9 mouse cellular contexts compared by ENCODE assay signal in the genomic region with DNA sequence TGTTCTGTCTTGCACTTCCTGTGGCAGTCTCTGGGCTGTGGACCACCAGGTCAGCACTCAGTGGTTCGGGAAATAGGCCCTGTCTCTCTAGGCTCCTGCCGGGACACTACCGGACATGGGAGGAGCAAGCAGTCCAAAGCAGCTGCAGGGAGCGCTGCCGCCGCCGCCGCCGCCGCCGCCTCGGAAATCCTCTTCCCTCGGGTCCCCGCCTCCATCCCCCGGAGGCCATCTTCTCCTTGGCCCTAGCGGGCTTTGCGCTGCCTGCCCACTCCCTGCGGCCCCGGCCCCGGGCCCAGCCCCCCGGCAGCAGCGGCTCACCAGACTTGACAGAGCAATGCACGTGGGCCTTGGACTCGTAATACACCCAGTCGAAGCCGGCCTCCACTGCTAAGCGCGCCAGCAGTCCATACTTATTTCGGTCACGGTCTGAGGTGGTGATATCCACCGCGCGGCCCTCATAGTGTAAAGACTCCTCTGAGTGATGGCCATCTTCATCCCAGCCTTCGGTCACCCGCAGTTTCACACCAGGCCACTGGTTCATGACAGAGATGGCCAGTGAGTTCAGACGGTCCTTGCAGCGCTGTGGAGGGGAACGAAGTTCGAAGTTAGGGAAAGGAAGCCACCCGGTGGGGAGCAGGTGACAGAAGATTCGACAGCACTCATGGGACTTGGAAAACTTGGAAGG. TPM values are rescaled to one million over a fixed set of nuclear protein-coding genes. Genes with fewer than 3 reads are reported as not detected.
DNase-seq lines count a peak whose midpoint lies in the region; ATAC-seq and TF ChIP-seq lines count a peak whose summit lies in the region.
"Had no signal": no experiment of that assay in that cellular context is flagged by ENCODE, and none has a peak within 500 bp of the region (broad histone marks: within the 10 kb centered on the region; RNA-seq: fewer than 3 reads in every experiment).

No protein-coding gene starts in this region.

- no peaks in the 10 kb centered on the region for H3K36me3 ChIP-seq in liver, adult 2 months (ENCODE audit: control insufficient read depth, insufficient read depth, low read length)
- no peaks in the 10 kb centered on the region for H3K36me3 ChIP-seq in embryonic facial prominence, embryonic 14.5 days (ENCODE audit: control insufficient read depth, insufficient read depth, low read length)
- no peaks in the 10 kb centered on the region for H3K36me3 ChIP-seq in hindbrain, embryonic 15.5 days
- H3K36me3 ChIP-seq in liver, embryonic 12.5 days = 0 out of 2 replicates have a peak, but pooled peaks cover 7% of the 10 kb centered on the region
- H3K36me3 ChIP-seq in stomach, postnatal 0 days (ENCODE audit: control insufficient read depth, insufficient read depth, low read length) = no peaks in the 10 kb centered on the region

- no peaks in the 10 kb centered on the region for H3K9me3 ChIP-seq in embryonic facial prominence, embryonic 14.5 days (ENCODE audit: control insufficient read depth, low read length)
- H3K9me3 ChIP-seq in hindbrain, embryonic 15.5 days = no peaks in the 10 kb centered on the region
- H3K9me3 ChIP-seq in liver, embryonic 12.5 days (replicated peaks) = no peaks in the 10 kb centered on the region
- no peaks in the 10 kb centered on the region for H3K9me3 ChIP-seq in stomach, postnatal 0 days (ENCODE audit: control insufficient read depth, low read length)

- 59% methylated on average over 41 of the region's 41 CpGs for whole genome bisulfite sequencing in liver, adult 2 months
- 2% methylated on average over 35 of the region's 41 CpGs for WGBS in embryonic facial prominence, embryonic 14.5 days
- WGBS in hindbrain, embryonic 15.5 days = 3% methylated on average over 41 of the region's 41 CpGs
- 6% methylated on average over 41 of the region's 41 CpGs for WGBS in liver, embryonic 12.5 days (ENCODE audit: insufficient replicate concordance)
- 4% methylated on average over 38 of the region's 41 CpGs for WGBS in stomach, postnatal 0 days

- peak overlapping the region; percentile 47 for H3K4me2 ChIP-seq in embryonic facial prominence, embryonic 14.5 days (ENCODE audit: low read depth, low read length)
- peak overlapping the region; percentile 54 for H3K4me2 ChIP-seq in hindbrain, embryonic 15.5 days
- peak overlapping the region; percentile 50 for H3K4me2 ChIP-seq in liver, embryonic 12.5 days
- peak overlapping the region; percentile 61 for H3K4me2 ChIP-seq in stomach, postnatal 0 days (replicated peaks; ENCODE audit: low read depth)

- H3K27me3 ChIP-seq in liver, adult 2 months (ENCODE audit: control insufficient read depth, insufficient read depth, low read length) = peaks cover 2% of the 10 kb centered on the region; the same call in 1 of the 2 replicates
- peaks cover 88% of the 10 kb centered on the region for H3K27me3 ChIP-seq in embryonic facial prominence, embryonic 14.5 days (replicated peaks; ENCODE audit: control insufficient read depth, insufficient read depth, low read length)
- H3K27me3 ChIP-seq in hindbrain, embryonic 15.5 days = peaks cover 93% of the 10 kb centered on the region
- peaks cover 91% of the 10 kb centered on the region for H3K27me3 ChIP-seq in liver, embryonic 12.5 days (replicated peaks)
- peaks cover 11% of the 10 kb centered on the region for H3K27me3 ChIP-seq in stomach, postnatal 0 days (ENCODE audit: control insufficient read depth, insufficient read depth, low read length)

- no peak; the same call in 1 of the 2 replicates for ATAC-seq in embryonic facial prominence, embryonic 14.5 days (ENCODE audit: low read depth)
- ATAC-seq in hindbrain, embryonic 15.5 days (ENCODE audit: low FRiP score, low read depth) = peak; percentile 7; the same call in 1 of the 2 replicates
- no peak for ATAC-seq in liver, embryonic 12.5 days
- ATAC-seq in stomach, postnatal 0 days (ENCODE audit: low FRiP score, low TSS enrichment) = no peak

- TF ChIP-seq EP300 in stomach, postnatal 0 days (optimal IDR thresholded peaks at IDR 0.05) = no peak

- peak overlapping the region; percentile 13; the same call in 1 of the 2 replicates for H3K4me3 ChIP-seq in liver, adult 2 months (ENCODE audit: insufficient read depth, low read depth, low read length)
- peak overlapping the region; percentile 22 for H3K4me3 ChIP-seq in embryonic facial prominence, embryonic 14.5 days (ENCODE audit: low read depth, low read length)
- H3K4me3 ChIP-seq in hindbrain, embryonic 15.5 days = peak overlapping the region; percentile 27
- peak overlapping the region; percentile 29 for H3K4me3 ChIP-seq in liver, embryonic 12.5 days
- H3K4me3 ChIP-seq in stomach, postnatal 0 days (ENCODE audit: low read depth, low read length) = peak overlapping the region; percentile 47

- no peaks in the 10 kb centered on the region for H3K79me2 ChIP-seq in liver, adult 2 months (ENCODE audit: control insufficient read depth, insufficient read depth, low read length)

- peaks cover 12% of the 10 kb centered on the region for H3K4me1 ChIP-seq in liver, adult 2 months (ENCODE audit: control insufficient read depth, insufficient read depth, low read length)
- H3K4me1 ChIP-seq in embryonic facial prominence, embryonic 14.5 days (ENCODE audit: control insufficient read depth, insufficient read depth, low read length) = peaks cover 4% of the 10 kb centered on the region; the same call in 1 of the 2 replicates
- peaks cover 44% of the 10 kb centered on the region for H3K4me1 ChIP-seq in hindbrain, embryonic 15.5 days (replicated peaks)
- peaks cover 7% of the 10 kb centered on the region; the same call in 1 of the 2 replicates for H3K4me1 ChIP-seq in liver, embryonic 12.5 days
- no peaks in the 10 kb centered on the region; the same call in 1 of the 2 replicates for H3K4me1 ChIP-seq in stomach, postnatal 0 days (replicated peaks; ENCODE audit: control insufficient read depth, insufficient read depth)

- no peak for DNase-seq in liver, adult 2 months (ENCODE audit: extremely low read depth, low read depth, low spot score)
- DNase-seq in liver = no peak
- DNase-seq in embryonic facial prominence, embryonic 14.5 days (ENCODE audit: low spot score) = no peak
- peak; percentile 55 for DNase-seq in stomach, postnatal 0 days (ENCODE audit: low spot score)
- no peak for DNase-seq in layer of hippocampus, postnatal 14 days (ENCODE audit: low spot score in 2 of 2)
- DNase-seq in left cerebral cortex, adult 11 months (ENCODE audit: low spot score) = no peak

- H3K27ac ChIP-seq in liver, adult 2 months (replicated peaks; ENCODE audit: insufficient read depth, low read depth, low read length) = no peak overlapping the region
- no peak overlapping the region for H3K27ac ChIP-seq in embryonic facial prominence, embryonic 14.5 days (replicated peaks; ENCODE audit: low read depth, low read length)
- H3K27ac ChIP-seq in hindbrain, embryonic 15.5 days (replicated peaks) = no peak overlapping the region
- H3K27ac ChIP-seq in liver, embryonic 12.5 days = no peak overlapping the region
- H3K27ac ChIP-seq in stomach, postnatal 0 days (replicated peaks) = no peak overlapping the region

- TF ChIP-seq POLR2A in liver, adult 2 months (IDR thresholded peaks at IDR 0.05; ENCODE audit: extremely low read depth, insufficient read depth, low read length) = no peak

- no peak overlapping the region for H3K9ac ChIP-seq in liver, adult 2 months (ENCODE audit: low read depth, low read length)
- 0 out of 2 replicates have a peak overlapping the region, but pooled peaks have one; percentile 1 for H3K9ac ChIP-seq in embryonic facial prominence, embryonic 14.5 days (ENCODE audit: low read depth, low read length)
- no peak overlapping the region for H3K9ac ChIP-seq in hindbrain, embryonic 15.5 days
- H3K9ac ChIP-seq in liver, embryonic 12.5 days = no peak overlapping the region
- H3K9ac ChIP-seq in stomach, postnatal 0 days (ENCODE audit: low read length) = peak overlapping the region; percentile 41; the same call in 1 of the 2 replicates

- TF ChIP-seq CTCF in liver, adult 2 months (IDR thresholded peaks at IDR 0.05; ENCODE audit: low read depth, low read length) = no peak
- no peak for TF ChIP-seq CTCF in stomach, postnatal 0 days (IDR thresholded peaks at IDR 0.05; ENCODE audit: low read depth)

RNA-seq across cellular contexts. Expression of a gene that starts 3.3 kb away (rescaled TPM):
- total RNA-seq in liver, adult 2 months (2014; rRNA removed) = 0.55 and 0.87 TPM in 2 replicates
- 1.4 and 3.5 TPM in 2 replicates for polyA plus RNA-seq in liver, adult 2 months (2012; rRNA removed)
- 2.0 and 2.2 TPM in 2 replicates for polyA plus RNA-seq in embryonic facial prominence, embryonic 14.5 days (2014; fragmentation: Nextera tagmentation; extraction: Ambion mirVana)
- polyA plus RNA-seq in hindbrain, embryonic 15.5 days (2015; fragmentation: Nextera tagmentation; extraction: Ambion mirVana) = 0.16 and 0.26 TPM in 2 replicates
- polyA plus RNA-seq in liver, embryonic 12.5 days (2016; fragmentation: Nextera tagmentation; extraction: Ambion mirVana) = 2.9 and 3.0 TPM in 2 replicates
- polyA plus RNA-seq in stomach, postnatal 0 days (2015; fragmentation: Nextera tagmentation; extraction: Ambion mirVana) = 25.1 and 25.8 TPM in 2 replicates
- under 1 TPM; 0.35 to 0.60 TPM for total RNA-seq in layer of hippocampus, postnatal 14 days (2021)

RNA-seq across cellular contexts. Expression of a gene that starts 12.7 kb away (rescaled TPM):
- not detected in 2 replicates for total RNA-seq in liver, adult 2 months (2014; rRNA removed)
- not detected in 2 replicates for polyA plus RNA-seq in liver, adult 2 months (2012; rRNA removed)
- polyA plus RNA-seq in embryonic facial prominence, embryonic 14.5 days (2014; fragmentation: Nextera tagmentation; extraction: Ambion mirVana) = 0.25 and 1.2 TPM in 2 replicates
- 0.83 and 1.2 TPM in 2 replicates for polyA plus RNA-seq in hindbrain, embryonic 15.5 days (2015; fragmentation: Nextera tagmentation; extraction: Ambion mirVana)
- polyA plus RNA-seq in liver, embryonic 12.5 days (2016; fragmentation: Nextera tagmentation; extraction: Ambion mirVana) = not detected in 2 replicates
- 0.04 TPM in 1 of 2 replicates, not detected in the other for polyA plus RNA-seq in stomach, postnatal 0 days (2015; fragmentation: Nextera tagmentation; extraction: Ambion mirVana)
- total RNA-seq in layer of hippocampus, postnatal 14 days (2021) = 1 to 10 TPM; 1.6 to 3.8 TPM
- total RNA-seq: MEL had no signal

RNA-seq across cellular contexts. Expression of a gene that starts 55.2 kb away (rescaled TPM):
- total RNA-seq in liver, adult 2 months (2014; rRNA removed) = not detected in 2 replicates
- not detected in 2 replicates for polyA plus RNA-seq in liver, adult 2 months (2012; rRNA removed)
- not detected in 2 replicates for polyA plus RNA-seq in embryonic facial prominence, embryonic 14.5 days (2014; fragmentation: Nextera tagmentation; extraction: Ambion mirVana)
- 1.8 and 2.9 TPM in 2 replicates for polyA plus RNA-seq in hindbrain, embryonic 15.5 days (2015; fragmentation: Nextera tagmentation; extraction: Ambion mirVana)
- not detected in 2 replicates for polyA plus RNA-seq in liver, embryonic 12.5 days (2016; fragmentation: Nextera tagmentation; extraction: Ambion mirVana)
- 0.50 and 0.93 TPM in 2 replicates for polyA plus RNA-seq in stomach, postnatal 0 days (2015; fragmentation: Nextera tagmentation; extraction: Ambion mirVana)
- under 1 TPM in 1 of 2 experiments, not detected in 1; 0.91 TPM for total RNA-seq in layer of hippocampus, postnatal 14 days (2021)
- total RNA-seq: MEL had no signal

Comparison
In these comparisons a context has a peak if more than half of its experiments do, and no peak if none do; other contexts are left out.
1. H3K9ac ChIP-seq: peak in embryonic facial prominence, embryonic 14.5 days (single experiment) and stomach, postnatal 0 days (single experiment); none in liver, adult 2 months (single experiment), hindbrain, embryonic 15.5 days (single experiment) and liver, embryonic 12.5 days (single experiment).
2. Peak in every context shown above with its lines, with median percentiles within 50 percentile points of each other: H3K4me3 ChIP-seq and H3K4me2 ChIP-seq.